Mouse (Mus musculus) cortical plate, adult 2 months (tissue): ENCODE data around the gene Astn1.

Source experiments
- CTCF ChIP-seq: fragments of 200-500 bp; IDR thresholded peaks from 2 replicates; pipeline ENCODE4 v1.5.1; 2011; ENCODE audit warnings: mild to moderate bottlenecking, control low read depth, low read length; ENCODE audit not compliant: insufficient read depth; ENCODE audit errors: extremely low read depth
- POLR2A ChIP-seq: fragments of 200-500 bp; IDR thresholded peaks from 2 replicates; pipeline ENCODE4 v1.6.1; 2011; ENCODE audit warnings: mild to moderate bottlenecking, low read length, control low read depth; ENCODE audit not compliant: insufficient read depth; ENCODE audit errors: extremely low read depth

- TF ChIP-seq POLR2A, result peak; percentile 95
- TF ChIP-seq CTCF, result no peak
Measured at GRCm38 (mm10) chr1:158356051-158356461, 6.0 kb upstream of the Astn1 start, which contains the start of gene Brinp2.
